Mouse (Mus musculus) testis, adult 2 months (tissue): ENCODE data around the gene Dpp6.

Experiments
- CTCF ChIP-seq: fragments of 200-500 bp; IDR thresholded peaks from 2 replicates; pipeline ENCODE4 v1.5.1; 2012; ENCODE audit warnings: low read depth, mild to moderate bottlenecking, inconsistent platforms, low read length, moderate library complexity; ENCODE audit not compliant: control insufficient read depth, insufficient read depth, insufficient replicate concordance
- POLR2A ChIP-seq: fragments of 200-500 bp; IDR thresholded peaks from 2 replicates; pipeline ENCODE4 v1.6.1; 2012; ENCODE audit warnings: low read depth, mild to moderate bottlenecking, inconsistent platforms, low read length, moderate library complexity; ENCODE audit not compliant: control insufficient read depth

DNA sequence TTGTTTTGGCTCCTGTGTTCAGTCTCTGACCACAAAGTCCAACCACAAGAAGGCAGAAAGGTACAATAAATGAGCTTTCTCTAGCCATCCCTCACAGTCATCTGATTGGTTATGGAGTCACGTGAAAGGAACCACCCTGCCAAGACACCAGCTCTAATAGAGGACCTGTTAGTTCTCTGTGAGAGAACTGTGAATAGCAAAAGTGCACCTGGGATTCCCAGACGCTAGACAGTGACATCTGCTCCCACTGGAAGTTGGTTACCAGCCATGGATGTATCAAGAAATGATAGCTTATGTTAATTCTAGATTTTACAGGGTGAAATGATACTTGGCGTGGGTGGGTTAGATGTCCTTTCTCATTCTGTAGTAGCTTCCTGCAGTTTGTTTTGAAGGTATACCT lies 338.7 kb downstream of the Dpp6 start:
- no peak for TF ChIP-seq POLR2A
- no peak for TF ChIP-seq CTCF
